Mouse (Mus musculus) NIH3T3 (cell line): Measurements from ENCODE around the gene Gm32742.

Source experiments
- DNase-seq: peaks from one replicate; pipeline ENCODE4 v3.0.0-alpha.2; 2012; ENCODE audit warnings: low read depth

The Gm32742 gene

DNA sequence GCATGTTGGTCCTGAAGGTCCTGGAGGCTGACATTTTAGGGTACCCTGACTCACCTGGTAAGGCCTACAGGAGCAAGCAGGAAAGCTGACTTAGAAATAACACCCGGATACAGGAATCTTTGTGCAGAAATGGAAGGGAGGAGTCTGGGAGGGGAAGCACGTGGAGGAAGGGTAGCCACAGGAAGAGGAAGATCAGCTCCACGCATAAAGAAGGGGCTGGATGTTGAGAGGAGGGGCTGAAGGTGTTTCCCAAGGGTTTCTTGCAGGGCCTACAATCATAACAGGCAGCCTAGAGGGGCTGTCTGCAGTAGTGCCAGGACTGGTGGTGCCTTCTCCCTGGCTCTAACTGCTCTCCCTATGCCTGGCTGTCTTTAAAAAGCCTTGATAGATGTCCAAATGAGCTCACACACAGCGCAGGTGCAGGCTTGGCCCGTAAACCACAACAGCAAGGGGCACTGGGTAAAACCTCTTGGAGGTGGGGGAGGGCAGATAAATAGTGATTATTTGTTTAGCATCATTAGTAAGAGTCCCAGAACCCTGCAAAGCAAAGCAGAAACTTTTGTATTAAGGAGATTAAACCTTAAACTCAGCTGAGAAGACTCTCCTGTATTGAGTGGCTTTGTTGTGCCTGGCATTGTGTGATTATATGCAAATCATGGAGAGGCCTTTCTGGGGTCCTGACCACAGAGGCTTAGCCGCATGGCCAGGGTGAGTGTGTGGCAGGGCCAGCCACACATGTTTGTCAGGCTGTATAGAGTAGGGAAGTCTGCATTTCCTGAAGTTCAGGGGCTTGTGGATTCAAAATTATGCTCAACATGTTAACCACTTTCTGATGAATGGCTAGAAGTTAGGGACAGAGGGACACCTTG is at the start of gene Gm32742:
Gene Gm32742 (minus strand): TSS at position 206 of the 869 bp plus-strand sequence.
- DNase-seq: no peak

DNA sequence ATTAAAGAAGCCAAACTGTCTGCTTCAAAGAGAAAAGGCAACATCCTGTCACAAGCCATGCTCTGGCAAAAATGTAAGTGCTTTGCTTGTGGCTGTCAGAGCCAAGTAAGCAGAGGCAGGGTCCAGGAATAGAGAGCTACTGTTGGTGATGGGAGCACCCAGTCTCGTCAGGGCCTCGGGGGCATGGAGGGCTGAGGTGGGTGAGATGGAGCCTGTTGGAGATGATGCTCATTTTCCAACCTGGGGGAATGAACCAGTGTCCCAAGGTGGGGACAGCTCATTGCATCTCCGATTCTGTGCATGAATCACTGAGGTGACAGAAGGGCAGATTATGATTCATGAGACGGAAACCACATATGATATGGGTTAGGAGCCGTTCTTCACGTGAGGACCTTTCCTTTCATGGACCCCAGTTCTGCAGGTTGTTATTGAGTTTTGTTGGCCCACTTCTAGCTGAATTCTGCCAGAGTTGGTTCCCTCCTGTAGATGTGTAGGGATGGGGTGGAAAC is 48.5 kb upstream of the Gm32742 start:
- DNase-seq: no peak

DNA sequence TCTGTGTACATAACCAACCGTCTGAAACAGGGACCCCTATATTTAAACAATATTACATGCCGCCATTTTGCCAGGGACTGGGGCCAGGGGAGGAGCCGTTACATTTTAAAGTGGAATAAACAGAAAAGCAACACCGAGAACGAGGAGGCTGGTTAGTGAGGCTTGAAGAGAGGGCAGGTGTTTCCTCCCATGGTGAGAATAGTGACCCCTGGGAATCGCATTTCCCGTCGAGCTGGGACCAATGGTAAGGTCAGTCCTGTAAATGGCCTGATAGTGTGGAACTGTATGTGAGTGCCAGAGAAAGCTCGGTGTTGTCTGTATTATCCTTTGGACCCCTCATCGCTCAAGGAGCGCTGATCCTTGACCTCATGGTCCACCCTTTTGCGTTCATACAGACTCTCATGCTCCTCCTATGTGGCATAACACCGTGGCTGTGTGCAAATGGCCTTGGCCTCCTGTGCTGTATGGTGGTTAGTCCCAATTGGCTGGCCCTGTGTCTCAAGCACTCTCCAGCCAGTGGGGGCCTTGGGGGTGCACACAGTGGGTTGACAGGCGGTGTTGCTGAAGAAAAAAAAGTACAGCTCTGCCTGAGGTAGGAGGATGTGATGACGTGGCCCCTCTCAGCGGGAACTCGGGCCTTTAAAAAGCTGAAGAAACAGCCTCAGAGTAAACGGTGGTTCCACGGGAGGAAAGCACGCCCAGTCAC is 47.9 kb upstream of the Gm32742 start, which contains the start of gene Pou2af1:
Gene Pou2af1 (plus strand): TSS at position 686 of the 706 bp plus-strand sequence.
- DNase-seq: no peak

DNA sequence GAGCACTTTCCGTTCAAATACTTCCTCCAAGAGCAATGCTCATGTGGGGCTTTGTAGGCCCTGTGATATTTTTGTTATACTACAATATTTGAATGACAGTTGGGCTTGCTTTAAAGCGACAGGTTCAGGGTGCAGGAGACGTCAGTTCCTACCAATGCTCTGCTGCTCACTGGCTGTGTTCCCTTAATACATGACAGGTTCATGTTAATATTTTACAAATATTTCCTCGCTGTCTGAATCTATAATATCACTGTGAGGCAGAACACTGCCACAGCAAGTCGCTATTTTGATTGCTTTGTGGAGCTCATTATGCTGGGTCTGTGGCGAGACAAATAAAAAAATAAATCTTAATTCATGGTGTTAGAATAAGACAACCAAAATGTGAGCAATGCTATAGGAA is 45.9 kb upstream of the Gm32742 start:
- no peak for DNase-seq

DNA sequence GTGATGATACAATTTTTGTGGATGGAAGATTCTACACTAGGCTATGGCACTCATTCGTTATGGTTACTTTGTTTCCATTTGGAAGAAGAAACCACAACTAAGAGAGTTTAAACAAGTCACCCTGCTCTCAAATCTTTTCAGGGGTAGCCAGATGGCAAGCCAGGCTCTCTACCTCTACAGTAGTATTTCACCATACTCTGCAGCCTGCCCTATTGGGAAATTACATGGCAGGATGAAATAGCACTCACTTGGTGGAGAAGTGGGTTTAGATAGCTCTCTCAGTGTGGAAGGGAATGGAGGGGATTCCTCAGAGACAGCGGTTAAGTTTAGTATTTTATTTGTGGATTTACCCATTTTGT is 43.6 kb upstream of the Gm32742 start:
- no peak for DNase-seq

DNA sequence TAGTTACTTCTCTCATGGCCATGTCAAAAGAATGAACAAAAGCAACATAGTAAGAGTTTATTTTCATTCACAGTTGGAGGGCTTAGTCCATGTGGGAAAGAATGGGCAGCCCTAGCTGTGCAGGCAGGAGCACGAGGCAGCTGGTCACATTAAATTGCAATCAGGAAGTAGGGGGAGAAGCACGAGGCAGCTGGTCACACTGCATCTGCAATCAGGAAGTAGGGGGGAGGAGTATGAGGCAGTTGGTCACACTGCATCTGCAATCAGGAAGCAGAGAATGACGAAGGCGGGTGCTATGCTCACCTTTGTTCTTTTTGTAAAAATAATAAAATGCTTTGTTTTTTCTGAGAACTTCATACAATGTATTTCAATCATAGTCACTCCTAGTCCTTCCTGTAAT is 29.5 kb upstream of the Gm32742 start:
- no peak for DNase-seq

DNA sequence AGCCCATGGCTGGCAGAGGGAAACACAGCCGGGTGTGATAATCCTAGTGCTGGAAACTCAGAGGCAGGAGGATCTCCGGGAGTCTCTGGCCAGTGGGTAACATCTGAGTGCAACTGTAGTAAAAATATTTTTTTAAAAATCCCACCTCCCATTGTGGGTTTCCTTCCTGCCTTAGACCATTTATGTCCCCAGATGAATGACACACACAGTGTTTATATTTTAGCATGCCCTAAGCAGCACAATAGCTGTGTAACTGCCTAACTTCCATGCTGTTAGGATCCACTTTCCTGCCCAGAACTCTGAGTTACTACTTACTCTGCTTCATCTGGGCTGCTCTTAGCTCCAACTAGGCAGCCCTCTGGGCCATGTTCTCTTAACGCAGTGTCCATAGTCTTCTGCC is 25.3 kb upstream of the Gm32742 start:
- no peak for DNase-seq

DNA sequence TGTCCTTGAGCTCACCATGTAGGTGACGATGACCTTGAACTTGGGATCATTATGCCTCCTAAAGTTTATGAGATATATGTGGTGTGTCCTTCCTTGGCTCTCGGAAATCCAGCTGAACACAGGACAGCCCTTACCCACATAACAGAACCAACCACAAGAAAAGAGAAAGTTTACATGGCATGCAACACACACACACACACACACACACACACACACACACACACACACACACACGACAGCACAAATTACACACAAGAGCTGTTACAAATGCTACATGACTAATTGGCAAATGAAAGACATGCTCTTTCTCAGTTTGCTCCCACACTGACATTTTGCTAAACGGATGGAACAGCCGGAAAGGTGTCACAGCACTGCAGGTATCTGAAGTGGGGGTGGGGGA is 20.6 kb upstream of the Gm32742 start:
- DNase-seq: no peak

DNA sequence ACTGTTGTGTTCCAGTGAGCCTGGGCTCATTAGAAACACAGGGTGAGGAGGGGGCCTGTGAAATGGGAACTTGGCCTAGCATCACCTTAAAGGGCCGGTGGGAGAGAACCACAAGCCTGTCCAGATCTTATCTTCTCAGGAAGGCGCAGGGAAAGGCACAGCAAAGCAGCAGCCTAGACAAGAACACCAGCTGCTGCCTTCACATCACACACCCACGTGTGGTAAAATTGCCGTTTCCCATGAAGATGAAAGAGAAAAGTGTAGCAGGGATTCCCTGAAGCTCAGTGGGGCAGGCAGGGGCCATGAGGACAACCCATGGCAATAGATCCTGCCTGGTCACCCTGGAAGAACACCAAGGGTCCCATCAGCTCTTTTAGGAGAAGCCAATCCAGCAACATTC is 20.1 kb upstream of the Gm32742 start:
- no peak for DNase-seq

DNA sequence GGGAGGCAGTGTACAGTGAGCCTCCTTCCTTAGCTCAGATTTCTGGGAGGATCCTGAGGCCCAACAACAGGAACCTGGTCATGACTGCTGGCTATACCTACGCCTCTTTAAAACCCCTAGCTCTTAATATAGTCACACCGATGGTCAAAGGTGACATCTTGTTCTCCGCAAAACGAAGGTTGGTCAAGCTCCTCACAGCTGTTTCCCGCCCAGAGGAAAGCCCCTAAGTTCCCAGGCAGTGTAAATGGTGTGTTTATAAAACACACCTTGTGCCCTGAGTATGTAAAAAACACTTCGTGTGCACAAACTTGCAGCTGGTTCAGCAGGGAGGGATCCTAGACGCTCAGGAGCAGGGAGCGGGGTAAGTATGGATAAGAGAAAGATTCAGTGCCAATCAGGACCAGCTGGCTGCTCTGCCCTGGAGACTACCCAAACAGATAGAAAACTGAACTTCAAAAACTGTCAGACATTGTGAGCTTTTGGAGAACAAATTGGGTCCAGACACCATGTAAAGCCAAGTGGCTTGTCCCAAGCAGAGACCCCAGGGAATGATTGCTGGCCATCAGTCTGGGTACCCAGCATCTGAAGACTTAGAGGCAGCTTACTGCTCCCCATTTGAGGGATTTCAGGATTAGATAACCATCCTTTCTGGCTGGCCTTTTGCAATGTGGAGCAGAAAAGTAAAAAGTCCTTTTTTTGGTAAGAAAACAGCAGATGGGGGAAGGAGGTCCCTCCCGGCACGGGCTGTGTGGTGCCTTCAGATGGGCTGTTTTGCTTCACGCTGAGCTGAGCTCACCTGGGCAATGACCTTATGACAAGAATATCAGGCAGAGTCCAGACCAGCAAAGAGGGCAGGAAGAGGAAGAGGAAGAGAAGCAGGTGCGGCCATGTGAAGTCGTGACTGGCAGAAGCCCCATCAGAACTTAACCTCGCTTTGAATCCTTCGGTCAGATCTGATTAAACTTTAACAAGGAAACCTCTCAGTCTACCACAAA is 17.7 kb upstream of the Gm32742 start:
- DNase-seq: no peak

DNA sequence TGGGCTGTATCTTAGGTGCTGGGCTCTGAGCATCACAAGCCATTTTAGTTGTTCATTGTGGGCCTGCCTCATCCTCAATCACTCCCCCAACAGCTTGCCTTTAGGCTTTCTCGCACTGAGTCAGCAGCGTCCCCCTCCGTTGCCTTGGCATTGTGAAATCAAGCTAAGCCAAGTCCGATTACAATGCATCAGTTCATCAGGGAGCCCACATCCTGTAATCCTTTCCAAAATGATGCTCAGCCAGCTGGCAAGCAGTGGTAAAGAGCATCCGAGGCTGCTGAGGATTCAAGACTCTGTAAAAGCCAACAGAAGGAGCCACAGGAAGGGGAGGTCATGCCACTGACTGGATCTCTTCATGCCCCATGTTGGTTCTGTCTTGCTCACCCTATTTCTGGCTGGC is 15.3 kb upstream of the Gm32742 start:
- DNase-seq: peak; percentile 85

DNA sequence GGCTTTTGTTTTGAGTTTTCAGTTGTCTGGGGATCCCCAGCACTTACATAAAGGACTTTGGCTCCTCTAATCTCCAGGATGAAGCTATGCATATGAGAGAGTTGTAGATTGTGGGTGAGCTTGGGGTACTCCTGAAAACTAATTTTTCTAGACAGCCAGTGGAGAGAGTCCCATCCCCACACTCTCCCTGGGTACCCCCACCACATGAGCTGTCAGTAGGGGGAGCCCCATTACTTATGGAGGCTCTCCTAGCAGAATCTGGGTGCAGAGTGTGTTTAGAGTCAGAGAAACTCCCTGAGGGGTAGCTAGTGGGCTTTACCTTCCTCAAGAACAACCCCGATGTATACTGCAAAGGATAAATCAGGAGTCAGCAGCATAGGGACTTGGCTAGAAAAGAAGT is 13.0 kb upstream of the Gm32742 start:
- DNase-seq: no peak

DNA sequence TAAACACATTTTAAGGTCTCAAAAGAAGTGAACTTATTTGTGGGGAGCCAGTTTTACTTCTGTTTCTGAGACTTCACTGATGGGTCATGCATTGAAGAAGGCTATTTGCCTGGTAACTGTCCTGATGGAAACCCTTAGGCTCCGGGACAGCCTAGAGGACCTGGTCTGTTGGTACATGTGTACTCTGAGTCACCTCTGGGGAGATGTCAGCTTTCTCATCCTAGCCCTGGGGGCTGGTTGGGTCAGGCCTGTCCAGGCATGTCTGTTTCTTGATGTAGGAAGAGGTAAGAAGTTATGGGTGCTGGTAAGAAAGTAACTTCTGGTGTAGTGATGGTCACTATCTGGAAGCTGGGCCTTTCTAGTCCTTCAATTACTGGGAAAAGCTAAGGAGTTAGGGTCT is 10.4 kb upstream of the Gm32742 start:
- DNase-seq: no peak

DNA sequence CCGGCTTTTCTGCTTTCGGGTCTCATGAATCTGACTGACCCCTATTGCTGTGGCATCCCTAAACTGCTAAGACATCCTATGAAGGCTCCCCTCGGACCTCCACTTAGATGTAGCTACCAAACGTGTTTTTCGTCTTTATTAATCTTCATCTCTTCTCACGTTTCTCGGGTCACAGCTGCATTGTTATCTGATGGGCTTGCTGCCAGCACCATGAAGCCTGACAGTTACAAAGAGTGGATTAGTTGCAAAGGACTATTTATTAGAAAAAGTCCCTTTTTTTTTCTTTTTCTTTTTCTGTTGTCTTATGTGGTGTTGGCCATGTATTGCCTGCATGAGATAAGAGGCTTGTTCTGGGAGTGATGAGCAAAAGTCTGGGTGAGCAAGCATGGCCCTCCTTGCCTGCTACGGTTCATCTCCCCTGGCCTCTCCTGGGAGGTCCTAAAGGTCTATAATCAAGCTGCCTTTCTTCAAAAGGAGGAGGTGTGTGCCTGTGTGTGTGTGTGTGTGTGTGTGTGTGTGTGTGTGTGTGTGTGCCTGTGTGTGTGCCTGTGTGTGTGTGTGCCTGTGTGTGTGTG is 9.7 kb upstream of the Gm32742 start:
- peak; percentile 41 for DNase-seq

DNA sequence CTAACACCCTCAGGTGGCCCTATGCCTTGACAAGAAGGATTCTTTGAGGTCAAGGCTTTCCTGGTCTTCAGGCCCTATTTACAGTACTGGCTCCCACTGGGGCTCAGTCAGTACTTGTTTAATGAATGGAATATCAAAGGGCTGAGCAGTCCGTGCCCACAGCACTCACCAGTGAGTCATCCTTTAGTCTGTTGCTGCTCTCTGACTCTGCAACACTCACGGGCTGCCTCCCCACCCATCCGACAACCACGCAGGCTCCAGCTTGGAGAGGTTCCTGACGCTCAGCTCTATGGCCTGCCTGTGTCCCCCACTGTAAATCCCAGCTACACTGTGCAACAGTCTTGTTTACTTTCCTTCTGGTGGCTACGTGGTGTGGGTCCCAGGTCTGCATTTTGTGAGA is 5.0 kb upstream of the Gm32742 start:
- peak; percentile 74 for DNase-seq

DNA sequence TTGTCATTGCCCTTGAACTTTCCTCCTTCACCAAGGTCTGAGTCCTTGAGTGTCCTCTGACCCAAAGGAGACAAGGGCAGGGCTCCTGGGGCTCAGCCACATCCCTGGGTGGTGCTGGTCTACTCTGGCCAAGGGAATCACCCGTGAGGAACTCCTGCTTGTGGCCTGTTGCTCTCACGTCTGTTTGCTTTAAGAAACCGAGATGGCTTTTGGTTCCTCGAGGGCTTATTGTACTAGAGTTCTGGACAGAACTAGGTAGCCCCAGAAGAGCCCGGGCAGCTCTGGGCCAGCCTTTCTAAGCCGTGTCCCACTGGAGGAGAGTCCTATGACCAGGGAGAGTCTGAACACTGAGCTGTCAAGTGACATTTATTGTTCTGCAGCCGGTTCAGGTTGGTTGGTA is 3.8 kb upstream of the Gm32742 start:
- DNase-seq: no peak

DNA sequence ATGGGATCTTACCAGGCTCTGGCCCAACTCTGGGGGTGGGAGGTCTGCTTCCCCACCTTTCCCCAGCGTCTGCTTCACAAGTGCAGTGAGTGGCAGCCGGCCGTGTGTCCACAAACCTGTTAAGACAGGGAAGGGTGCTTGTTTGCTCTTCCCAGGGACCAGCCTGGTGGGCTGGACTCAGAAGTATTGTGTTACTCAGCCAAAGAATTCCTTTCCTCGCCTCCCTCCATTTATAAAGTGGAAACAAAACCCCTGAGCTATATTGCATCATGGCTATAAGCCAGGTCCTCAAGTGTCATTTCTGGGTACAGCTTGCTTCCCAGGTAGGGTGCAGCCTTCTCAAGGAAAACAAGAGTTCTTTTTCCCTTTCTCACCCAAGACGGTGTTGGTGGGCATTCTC is 3.4 kb upstream of the Gm32742 start:
- no peak for DNase-seq

DNA sequence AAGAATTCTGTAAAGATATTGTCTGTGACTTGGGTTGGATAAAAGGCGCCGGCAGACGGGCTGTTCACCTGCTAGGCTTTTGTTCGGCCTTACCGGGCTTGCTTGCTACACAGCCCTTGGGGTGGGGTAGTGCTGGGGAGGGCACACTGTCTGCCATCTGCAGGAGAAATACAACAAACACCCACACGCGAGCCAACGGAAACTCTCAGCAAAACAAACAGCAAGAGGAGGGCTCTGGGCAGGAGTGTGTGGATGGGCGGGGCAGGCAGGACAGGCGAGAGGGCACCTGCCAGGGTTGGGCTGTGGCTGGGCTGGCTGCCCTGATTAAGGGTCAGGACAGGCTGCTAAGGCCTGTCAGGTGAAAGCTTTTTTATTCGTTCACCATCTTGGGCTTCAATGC is 2.6 kb upstream of the Gm32742 start:
- no peak for DNase-seq

DNA sequence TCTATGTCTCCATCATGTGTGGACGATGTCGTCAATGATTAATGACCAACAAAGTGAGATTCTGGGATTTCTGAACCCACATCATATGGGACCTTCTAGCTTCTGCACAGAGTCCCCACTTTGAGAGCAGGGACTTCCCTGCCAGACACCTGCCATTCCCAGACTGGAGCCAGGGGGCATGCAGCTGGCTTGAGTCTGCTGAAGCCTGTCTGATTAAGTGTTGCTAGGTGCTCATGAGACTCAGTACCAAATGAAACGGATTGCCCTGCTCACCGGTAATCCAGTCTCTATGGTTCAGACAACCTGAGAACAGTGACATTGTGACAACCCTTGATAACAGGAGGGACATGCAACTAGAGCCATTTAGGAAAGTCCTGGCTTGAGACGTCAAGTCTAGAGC is 1.3 kb downstream of the Gm32742 start:
- DNase-seq: peak; percentile 21

DNA sequence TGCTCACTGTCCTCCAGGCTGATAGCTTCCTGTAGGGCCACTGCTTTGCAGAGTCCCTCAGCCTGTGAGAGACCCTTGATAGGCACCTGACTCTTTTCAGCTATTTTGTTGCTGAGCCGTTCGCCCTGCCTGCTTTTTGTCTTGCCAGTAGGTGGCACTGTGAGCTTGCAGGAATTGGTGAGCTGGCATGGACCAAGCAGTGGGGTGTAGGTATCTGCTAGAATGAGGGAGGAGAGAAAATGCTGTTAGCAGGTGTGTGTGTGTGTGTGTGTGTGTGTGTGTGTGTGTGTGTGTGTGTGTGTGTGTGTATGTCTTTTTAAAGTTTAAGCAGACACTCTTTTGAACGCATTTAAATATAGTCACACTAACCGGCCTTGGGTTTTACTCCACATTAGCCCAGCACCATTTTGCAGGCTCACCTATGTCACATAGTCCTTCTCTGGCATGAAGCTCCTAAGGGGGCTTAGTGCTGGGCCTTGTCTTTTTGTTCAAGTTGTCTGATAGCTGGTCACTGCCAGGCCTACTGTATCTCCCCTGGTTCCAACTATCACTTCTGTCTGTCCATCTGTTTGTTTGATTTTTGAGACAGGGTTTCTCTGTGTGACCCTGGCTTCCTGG is 3.4 kb downstream of the Gm32742 start:
- peak; percentile 88 for DNase-seq

DNA sequence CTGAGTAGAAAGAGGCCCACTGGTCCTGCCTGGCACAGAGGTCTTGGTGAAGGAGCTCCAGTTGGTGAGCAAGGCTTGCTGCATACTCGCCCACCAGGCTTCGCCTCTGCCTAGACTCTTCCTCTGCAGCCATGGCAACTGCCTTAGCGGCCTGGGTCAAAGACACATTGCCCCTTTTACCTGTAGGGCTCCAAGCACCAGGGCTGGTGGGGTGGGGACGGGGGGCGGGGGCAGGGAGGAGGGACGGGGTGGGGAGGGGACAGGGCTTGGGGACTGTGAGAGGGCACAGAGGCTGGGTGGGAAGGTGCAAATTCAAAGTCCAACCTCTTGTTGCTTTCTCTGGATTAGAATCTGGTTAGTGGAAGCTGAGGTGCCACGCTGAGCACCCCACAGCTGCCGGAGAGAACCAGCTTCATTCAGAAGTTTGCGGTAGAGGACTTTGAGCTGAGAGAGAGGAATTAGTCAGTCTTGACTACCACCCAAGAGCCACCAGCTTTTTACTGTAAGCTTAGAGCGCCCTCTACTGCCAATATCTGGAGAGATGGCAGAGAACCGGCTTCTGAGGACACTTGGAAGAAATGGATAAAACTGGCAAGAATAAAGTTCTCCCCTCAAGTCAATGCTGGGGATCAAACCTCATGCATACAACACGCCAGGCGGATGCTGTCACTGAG is 13.1 kb downstream of the Gm32742 start:
- DNase-seq: peak; percentile 92
